ENCODE assay signal across 19 mouse cellular contexts in the genomic region with DNA sequence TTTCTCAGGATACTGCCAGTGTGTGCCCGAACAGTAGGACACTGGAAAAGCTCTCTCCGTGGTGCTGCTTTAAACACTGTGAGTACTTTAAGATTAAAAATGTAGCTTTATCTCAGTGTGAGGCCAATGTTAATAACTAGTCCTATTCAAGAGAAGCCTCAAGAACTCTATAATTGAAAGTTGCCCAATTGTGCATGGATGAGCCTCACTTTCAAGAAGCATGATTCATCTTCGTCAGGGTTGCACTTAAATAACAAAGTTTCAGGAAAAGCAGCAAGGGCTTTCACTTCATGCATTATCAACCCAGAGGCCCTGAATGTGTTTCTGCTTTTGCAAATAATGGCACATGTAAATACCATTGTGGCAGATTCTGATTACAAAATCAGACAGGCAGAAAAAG.
DNase-seq lines count a peak whose midpoint lies in the region; ATAC-seq and TF ChIP-seq lines count a peak whose summit lies in the region.
"Had no signal": no experiment of that assay in that cellular context is flagged by ENCODE, and none has a peak within 500 bp of the region (broad histone marks: within the 10 kb centered on the region; RNA-seq: fewer than 3 reads in every experiment).

No protein-coding gene starts in this region.

- TF ChIP-seq CTCF in lung, embryonic 14.5 days (IDR thresholded peaks at IDR 0.05; ENCODE audit: low read depth), result no peak

- 32% methylated on average over 3 of the region's 3 CpGs for WGBS in forebrain, embryonic 13.5 days
- 34% methylated on average over 3 of the region's 3 CpGs for WGBS in forebrain, embryonic 15.5 days
- 60% methylated on average over 3 of the region's 3 CpGs for WGBS in lung, embryonic 14.5 days
- 68% methylated on average over 3 of the region's 3 CpGs for WGBS in liver, embryonic 11.5 days

- H3K27me3 ChIP-seq in forebrain, embryonic 13.5 days, result no peaks in the 10 kb centered on the region
- no peaks in the 10 kb centered on the region for H3K27me3 ChIP-seq in forebrain, embryonic 15.5 days
- no peaks in the 10 kb centered on the region for H3K27me3 ChIP-seq in lung, embryonic 14.5 days (ENCODE audit: insufficient read depth, low read length)
- H3K27me3 ChIP-seq in liver, embryonic 11.5 days (replicated peaks; ENCODE audit: control insufficient read depth, insufficient read depth, low read length), result no peaks in the 10 kb centered on the region
- H3K27me3 ChIP-seq: limb, embryonic 15.5 days; Patski had no signal

- peak; percentile 41; the same call in 1 of the 2 replicates for ATAC-seq in forebrain, embryonic 13.5 days
- ATAC-seq in forebrain, embryonic 15.5 days (replicated peaks), result no peak; the same call in 1 of the 2 replicates
- no peak for ATAC-seq in lung, embryonic 14.5 days (ENCODE audit: insufficient read depth)
- no peak for ATAC-seq in liver, embryonic 11.5 days (replicated peaks; ENCODE audit: low FRiP score)
- ATAC-seq: Patski had no signal

- no peak overlapping the region for H3K27ac ChIP-seq in forebrain, embryonic 13.5 days
- no peak overlapping the region; the same call in 1 of the 2 replicates for H3K27ac ChIP-seq in forebrain, embryonic 15.5 days (replicated peaks)
- H3K27ac ChIP-seq in lung, embryonic 14.5 days (ENCODE audit: low read depth), result no peak overlapping the region
- no peak overlapping the region for H3K27ac ChIP-seq in liver, embryonic 11.5 days (ENCODE audit: low read depth, low read length)
- H3K27ac ChIP-seq: gastrocnemius, adult 2 months; kidney, postnatal 0 days; limb, embryonic 15.5 days; stomach, postnatal 0 days had no signal

- H3K9ac ChIP-seq in forebrain, embryonic 13.5 days, result no peak overlapping the region
- H3K9ac ChIP-seq in forebrain, embryonic 15.5 days (replicated peaks), result no peak overlapping the region
- no peak overlapping the region for H3K9ac ChIP-seq in lung, embryonic 14.5 days
- no peak overlapping the region for H3K9ac ChIP-seq in liver, embryonic 11.5 days (ENCODE audit: low read depth, low read length)
- H3K9ac ChIP-seq: limb, embryonic 15.5 days had no signal

- peak; percentile 19 for DNase-seq in lung, embryonic 14.5 days
- no peak for DNase-seq in lung, adult 18-20 months
- peak; percentile 65 for DNase-seq in brain, adult 2 months (ENCODE audit: low read depth, low spot score)
- peak; percentile 7 to 60 for DNase-seq in cerebellum, postnatal 14 days
- DNase-seq in liver, embryonic 11.5 days (ENCODE audit: low spot score), result no peak
- DNase-seq: adrenal gland, adult 8-10 months; gastrocnemius, adult 2 months; heart, postnatal 10 days; kidney, adult 18-20 months; layer of hippocampus, postnatal 36 days; lung, postnatal 14 days; right cerebral cortex, adult 18-20 months had no signal

- H3K4me2 ChIP-seq in forebrain, embryonic 13.5 days, result no peak overlapping the region
- H3K4me2 ChIP-seq in forebrain, embryonic 15.5 days (replicated peaks), result no peak overlapping the region
- no peak overlapping the region for H3K4me2 ChIP-seq in lung, embryonic 14.5 days
- no peak overlapping the region for H3K4me2 ChIP-seq in liver, embryonic 11.5 days
- H3K4me2 ChIP-seq: heart, embryonic 11.5 days; limb, embryonic 15.5 days had no signal

- H3K4me1 ChIP-seq in forebrain, embryonic 13.5 days, result no peaks in the 10 kb centered on the region
- peaks cover 5% of the 10 kb centered on the region; the same call in 1 of the 2 replicates for H3K4me1 ChIP-seq in forebrain, embryonic 15.5 days
- no peaks in the 10 kb centered on the region for H3K4me1 ChIP-seq in lung, embryonic 14.5 days (ENCODE audit: insufficient read depth)
- no peaks in the 10 kb centered on the region for H3K4me1 ChIP-seq in liver, embryonic 11.5 days (replicated peaks; ENCODE audit: control insufficient read depth, insufficient read depth, low read length)
- H3K4me1 ChIP-seq: limb, embryonic 15.5 days had no signal

- no peak overlapping the region for H3K4me3 ChIP-seq in forebrain, embryonic 13.5 days
- no peak overlapping the region for H3K4me3 ChIP-seq in forebrain, embryonic 15.5 days
- H3K4me3 ChIP-seq in lung, embryonic 14.5 days (ENCODE audit: low read depth, low read length), result no peak overlapping the region
- H3K4me3 ChIP-seq in liver, embryonic 11.5 days (ENCODE audit: low read depth, low read length), result no peak overlapping the region
- H3K4me3 ChIP-seq: gastrocnemius, adult 2 months; limb, embryonic 15.5 days had no signal

- no peaks in the 10 kb centered on the region for H3K9me3 ChIP-seq in forebrain, embryonic 13.5 days (replicated peaks)
- no peaks in the 10 kb centered on the region for H3K9me3 ChIP-seq in forebrain, embryonic 15.5 days
- no peaks in the 10 kb centered on the region for H3K9me3 ChIP-seq in lung, embryonic 14.5 days (ENCODE audit: low read depth, low read length)
- H3K9me3 ChIP-seq in liver, embryonic 11.5 days (ENCODE audit: control insufficient read depth, low read length), result no peaks in the 10 kb centered on the region
- H3K9me3 ChIP-seq: limb, embryonic 15.5 days had no signal

- no peaks in the 10 kb centered on the region for H3K36me3 ChIP-seq in forebrain, embryonic 13.5 days (ENCODE audit: poor library complexity, severe bottlenecking)
- H3K36me3 ChIP-seq in forebrain, embryonic 15.5 days, result no peaks in the 10 kb centered on the region
- H3K36me3 ChIP-seq in lung, embryonic 14.5 days (ENCODE audit: insufficient read depth), result no peaks in the 10 kb centered on the region
- H3K36me3 ChIP-seq in liver, embryonic 11.5 days (ENCODE audit: control insufficient read depth, insufficient read depth, low read length), result no peaks in the 10 kb centered on the region
- H3K36me3 ChIP-seq: limb, embryonic 15.5 days had no signal

Comparison
In these comparisons a context has a peak if more than half of its experiments do, and no peak if none do; other contexts are left out.
1. DNase-seq: peak in lung, embryonic 14.5 days (single experiment), brain, adult 2 months (single experiment) and cerebellum, postnatal 14 days (2 of 2); none in lung, adult 18-20 months (0 of 2) and liver, embryonic 11.5 days (single experiment).